Mouse (Mus musculus): Measurements from ENCODE around the gene Mta1. TPM values are rescaled to one million over a fixed set of nuclear protein-coding genes. Genes with fewer than 3 reads are reported as not detected.

Mta1 gene
- total RNA-seq, 2 experiments from 2014 or later, result 21.6 to 27.2 TPM

- no peak for ATAC-seq (replicated peaks; ENCODE audit: low FRiP score, poor library complexity, severe bottlenecking)
Observed at GRCm38 (mm10) chr12:113144886-113145285, 46.8 kb downstream of the Mta1 start.

DNA sequence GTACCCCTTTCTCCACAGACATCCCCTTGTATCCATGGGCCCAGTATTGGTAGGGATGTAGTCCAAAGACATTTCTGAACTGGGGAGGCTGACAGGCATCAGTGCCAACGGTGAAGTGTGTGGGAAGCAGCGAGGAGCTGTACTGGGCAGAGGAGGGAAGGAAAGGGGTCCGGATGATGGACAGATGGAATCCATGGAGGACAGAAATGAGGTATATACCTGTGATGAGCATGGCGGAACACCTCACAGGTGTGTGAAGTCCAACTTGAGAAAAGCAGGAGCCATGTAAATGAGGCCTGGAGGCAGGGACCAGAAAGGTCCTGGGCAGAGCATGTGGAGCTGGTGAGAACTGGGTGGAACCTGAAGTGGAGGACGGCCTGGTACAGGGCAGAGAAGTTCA, 47.5 kb downstream of the Mta1 start:
- no peak for ATAC-seq (replicated peaks; ENCODE audit: low FRiP score, poor library complexity, severe bottlenecking)

- ATAC-seq (replicated peaks; ENCODE audit: low FRiP score, poor library complexity, severe bottlenecking), result peak; percentile 54
Observed at GRCm38 (mm10) chr12:113146112-113147057, 48.3 kb downstream of the Mta1 start, which contains the start of gene Crip1. Gene Crip1 (plus strand): TSS chr12:113146316.

DNA sequence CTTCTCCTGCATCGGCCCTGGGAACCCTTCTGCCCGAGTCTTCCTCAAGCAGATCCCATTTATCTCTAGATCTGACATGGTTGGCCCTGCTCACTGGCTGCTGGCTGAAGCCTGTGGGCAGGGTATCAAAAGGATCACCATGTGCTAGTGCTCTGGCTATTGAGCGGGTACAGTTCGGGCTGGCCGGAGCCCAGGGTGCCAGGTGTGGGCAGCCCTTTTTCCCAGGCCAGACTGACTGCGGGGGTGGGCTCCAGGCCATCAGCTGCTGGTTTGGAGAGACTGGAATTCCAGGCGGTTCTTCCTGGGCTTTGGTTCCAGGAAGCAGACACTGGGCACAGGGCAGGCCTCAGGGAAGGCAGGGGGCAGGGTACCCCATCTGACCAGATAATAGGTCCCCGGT, 49.4 kb downstream of the Mta1 start:
- no peak for ATAC-seq (replicated peaks; ENCODE audit: low FRiP score, poor library complexity, severe bottlenecking)

- ATAC-seq (replicated peaks; ENCODE audit: low FRiP score, poor library complexity, severe bottlenecking), result no peak
Observed at GRCm38 (mm10) chr12:113148381-113149035, 50.4 kb downstream of the Mta1 start.

- no peak for ATAC-seq (replicated peaks; ENCODE audit: low FRiP score, poor library complexity, severe bottlenecking)
Observed at GRCm38 (mm10) chr12:113149341-113149740, 51.3 kb downstream of the Mta1 start.

GRCm38 (mm10) chr12:113149896-113150295, 51.8 kb downstream of the Mta1 start:
- ATAC-seq (replicated peaks; ENCODE audit: low FRiP score, poor library complexity, severe bottlenecking), result no peak

DNA sequence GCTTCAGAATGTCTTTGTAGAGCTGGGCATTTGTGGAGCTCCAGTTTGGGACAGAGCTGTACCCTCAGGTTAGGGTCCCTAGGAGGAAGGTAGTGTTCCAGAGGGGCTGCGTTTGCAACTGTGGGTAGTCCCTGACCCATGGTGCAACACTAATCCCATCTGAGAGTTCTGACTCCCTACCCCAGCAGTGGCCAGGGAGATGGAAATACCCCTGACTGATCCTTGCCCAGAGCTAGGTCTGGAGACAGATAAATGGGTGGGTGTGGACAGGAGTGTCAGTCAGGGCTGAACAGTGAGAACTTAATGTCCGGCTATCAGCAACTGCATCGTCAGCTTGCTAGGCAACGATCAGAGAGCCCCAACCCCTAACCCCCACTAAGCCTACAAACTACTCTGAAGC, 52.5 kb downstream of the Mta1 start:
- no peak for ATAC-seq (replicated peaks; ENCODE audit: low FRiP score, poor library complexity, severe bottlenecking)

DNA sequence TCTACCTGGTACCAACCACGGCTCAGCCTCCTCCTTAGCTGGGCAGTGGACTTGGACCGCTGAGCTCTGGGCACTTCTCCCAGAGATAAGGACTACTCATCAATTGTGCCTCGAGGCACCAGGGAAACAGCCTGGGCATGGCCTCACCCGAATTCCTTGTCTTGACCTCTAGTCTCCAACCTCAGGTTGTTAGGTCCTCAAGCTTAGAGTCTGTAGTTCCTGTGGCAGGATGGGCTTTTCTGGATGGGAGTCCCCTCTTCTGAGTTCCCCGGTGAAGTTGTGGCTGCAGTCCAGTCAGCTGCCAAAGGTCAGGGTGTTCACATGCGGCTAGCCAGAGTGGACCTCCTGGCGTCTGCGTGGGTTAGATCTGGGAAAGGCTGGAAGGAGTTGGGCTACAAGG, 53.0 kb downstream of the Mta1 start:
- ATAC-seq (replicated peaks; ENCODE audit: low FRiP score, poor library complexity, severe bottlenecking), result no peak

GRCm38 (mm10) chr12:113151661-113152271, 53.7 kb downstream of the Mta1 start:
- ATAC-seq (replicated peaks; ENCODE audit: low FRiP score, poor library complexity, severe bottlenecking), result no peak

DNA sequence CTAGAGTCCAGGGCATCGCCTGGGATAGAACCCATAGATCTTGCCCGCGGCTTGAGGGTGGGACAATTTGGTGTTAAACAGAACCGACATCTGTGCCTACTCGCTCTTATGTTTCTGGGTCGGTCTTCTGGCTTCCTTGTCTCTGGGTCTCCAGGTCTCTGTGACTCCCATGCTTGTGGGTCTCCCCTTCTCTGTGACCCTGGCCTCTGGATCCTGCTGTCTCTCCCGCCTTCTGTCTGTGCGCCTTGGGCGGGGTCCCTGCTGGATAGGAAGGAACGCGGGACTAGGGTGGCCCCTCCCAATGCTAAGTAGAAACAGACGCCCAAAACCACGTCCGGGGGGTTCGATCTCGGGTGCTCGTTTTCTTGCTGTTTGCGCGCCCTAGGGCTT, 54.2 kb downstream of the Mta1 start:
- ATAC-seq (replicated peaks; ENCODE audit: low FRiP score, poor library complexity, severe bottlenecking), result no peak

DNA sequence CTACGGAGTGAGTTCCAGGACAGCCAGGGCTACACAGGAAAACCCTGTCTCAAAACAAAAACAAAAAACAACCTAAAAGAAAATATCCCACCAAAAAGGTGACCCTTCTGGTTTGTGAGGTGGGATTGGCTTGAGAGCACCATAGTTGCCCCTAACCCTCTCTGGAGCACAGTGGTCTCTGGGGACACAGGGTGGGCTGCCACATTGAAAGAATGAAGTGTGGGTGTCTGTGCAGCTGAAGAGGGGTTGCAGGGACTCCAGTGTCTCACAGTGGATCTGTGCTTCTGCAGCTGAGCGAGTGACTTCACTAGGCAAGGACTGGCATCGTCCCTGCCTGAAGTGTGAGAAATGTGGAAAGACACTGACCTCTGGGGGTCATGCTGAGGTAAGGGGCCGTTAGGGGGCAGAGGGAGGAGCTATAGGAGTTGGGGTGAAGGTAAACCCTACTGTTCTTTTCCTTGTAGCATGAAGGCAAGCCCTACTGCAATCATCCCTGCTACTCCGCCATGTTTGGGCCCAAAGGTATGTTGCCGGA, 55.0 kb downstream of the Mta1 start:
- no peak for ATAC-seq (replicated peaks; ENCODE audit: low FRiP score, poor library complexity, severe bottlenecking)

- ATAC-seq (replicated peaks; ENCODE audit: low FRiP score, poor library complexity, severe bottlenecking), result no peak
Observed at GRCm38 (mm10) chr12:113153971-113154370, 55.9 kb downstream of the Mta1 start.

DNA sequence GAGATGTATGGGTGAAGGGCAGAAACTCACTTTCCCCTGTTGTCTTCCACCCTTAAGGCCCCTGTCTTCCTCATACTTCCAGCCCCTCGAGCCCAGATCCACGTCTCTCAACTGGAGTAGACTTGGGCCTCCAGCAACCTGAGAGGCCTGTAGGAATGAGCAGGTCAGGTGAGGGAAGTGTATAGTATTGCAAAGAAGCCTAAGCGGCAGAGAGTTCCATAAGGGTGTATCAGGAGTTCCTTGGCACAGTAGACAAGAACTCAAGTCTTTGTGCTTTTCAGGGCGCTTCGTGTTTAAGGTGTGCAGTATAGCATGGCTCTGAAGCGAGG, 56.6 kb downstream of the Mta1 start:
- ATAC-seq (replicated peaks; ENCODE audit: low FRiP score, poor library complexity, severe bottlenecking), result no peak

GRCm38 (mm10) chr12:113155076-113155771, 57.1 kb downstream of the Mta1 start:
- peak; percentile 12 for ATAC-seq (replicated peaks; ENCODE audit: low FRiP score, poor library complexity, severe bottlenecking)

DNA sequence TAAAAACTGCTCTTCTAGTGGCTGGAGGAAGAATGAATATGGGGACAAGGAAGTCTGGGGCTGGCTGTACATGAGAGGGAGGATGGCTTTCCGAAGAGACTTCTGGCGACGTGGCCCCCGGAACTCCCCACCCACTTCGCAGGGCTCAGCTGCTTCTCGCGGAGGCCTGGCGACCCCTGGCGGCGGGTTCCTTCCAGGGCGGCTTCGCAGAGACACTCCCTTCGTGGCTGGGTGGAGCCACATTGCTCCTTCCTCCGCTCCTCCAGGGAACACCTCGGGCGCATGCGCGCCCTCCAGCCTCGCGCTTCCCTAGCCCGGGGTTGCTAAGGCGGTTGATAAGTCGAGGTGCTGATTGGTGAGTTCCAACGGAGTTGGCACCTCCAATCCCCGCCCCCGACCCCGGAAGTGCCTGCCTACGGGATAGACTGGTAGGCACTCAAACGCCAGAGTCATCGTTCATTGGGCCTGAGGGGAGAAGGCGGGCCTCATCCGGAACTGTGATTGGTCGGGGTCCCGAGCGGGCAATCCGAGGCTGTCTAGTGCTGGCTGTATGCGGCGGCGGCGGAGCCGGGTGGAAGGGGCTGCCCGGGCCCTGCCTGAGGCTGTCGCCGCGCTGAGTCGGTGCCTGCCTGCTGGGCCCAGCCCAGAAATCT, 57.9 kb downstream of the Mta1 start, which contains the start of gene Tedc1:
Tedc1 (plus strand) TSS at position 535 of the 653 bp plus-strand sequence.
- ATAC-seq (replicated peaks; ENCODE audit: low FRiP score, poor library complexity, severe bottlenecking), result peak; percentile 90

GRCm38 (mm10) chr12:113156540-113156929, 58.5 kb downstream of the Mta1 start:
- peak; percentile 1; the same call in 1 of the 2 replicates for ATAC-seq (replicated peaks; ENCODE audit: low FRiP score, poor library complexity, severe bottlenecking)

DNA sequence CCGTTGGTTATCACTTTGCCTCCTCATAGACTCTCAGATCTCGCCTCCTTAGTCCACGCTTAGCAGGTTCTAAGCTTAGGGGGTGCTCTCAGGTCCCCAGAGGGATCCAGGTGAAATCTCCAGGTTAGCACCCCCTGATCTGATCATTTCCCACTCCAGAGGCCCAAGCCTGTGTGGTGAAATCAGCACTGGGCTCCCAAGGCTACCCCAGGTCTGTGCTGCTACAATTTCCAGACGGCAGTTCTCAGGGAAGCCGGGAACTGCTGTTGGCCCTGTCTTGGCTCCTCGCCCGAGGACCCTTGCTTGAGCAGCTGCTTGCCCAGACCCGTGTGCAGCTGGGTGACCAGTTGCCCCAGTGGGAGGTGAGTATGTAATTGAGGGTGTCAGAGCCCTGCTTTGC, 58.9 kb downstream of the Mta1 start:
- ATAC-seq (replicated peaks; ENCODE audit: low FRiP score, poor library complexity, severe bottlenecking), result no peak

DNA sequence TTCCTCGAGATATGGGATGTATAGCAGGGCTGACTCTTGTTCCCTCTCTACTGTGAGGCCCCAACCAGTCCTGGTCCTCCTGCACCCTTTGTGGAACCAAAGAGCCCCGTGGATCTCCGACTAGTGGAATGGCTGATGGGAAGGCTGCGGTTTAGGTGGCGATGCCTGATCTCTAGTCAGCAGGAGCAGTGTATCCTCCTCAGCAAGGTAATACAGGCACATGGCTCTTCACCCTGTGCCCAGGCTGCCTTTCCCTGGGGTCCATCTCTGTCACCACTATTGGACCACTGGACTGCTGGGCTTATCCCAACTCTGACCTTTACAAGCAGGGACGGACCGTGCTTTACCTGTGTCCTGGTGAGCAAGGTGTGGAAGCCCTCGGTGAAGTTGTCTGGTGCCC, 59.4 kb downstream of the Mta1 start:
- ATAC-seq (replicated peaks; ENCODE audit: low FRiP score, poor library complexity, severe bottlenecking), result no peak
